ENCODE assay signal across 14 mouse cellular contexts in the genomic region with DNA sequence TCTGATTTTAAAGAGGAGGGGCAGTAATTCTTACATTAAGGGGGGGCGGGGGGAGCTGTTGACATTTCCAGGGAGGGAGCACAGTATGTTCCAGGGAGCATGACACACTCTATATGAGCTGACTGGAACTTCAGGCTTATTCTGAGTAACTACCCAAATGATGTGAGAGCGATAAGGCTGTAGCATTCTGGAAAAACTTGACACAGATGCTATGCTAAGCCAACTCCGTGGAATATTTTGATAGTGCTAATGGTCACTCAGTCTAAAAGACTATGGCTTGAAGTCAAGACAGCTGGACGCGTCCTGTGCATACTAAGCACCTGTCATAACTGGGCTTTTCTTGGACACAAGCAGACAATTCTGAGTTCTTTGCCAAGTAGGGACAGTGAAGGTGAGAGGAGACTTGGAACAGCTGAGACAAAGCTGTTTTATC. TPM values are rescaled to one million over a fixed set of nuclear protein-coding genes. Genes with fewer than 3 reads are reported as not detected.
DNase-seq lines count a peak whose midpoint lies in the region; ATAC-seq and TF ChIP-seq lines count a peak whose summit lies in the region.
"Had no signal": no experiment of that assay in that cellular context is flagged by ENCODE, and none has a peak within 500 bp of the region (broad histone marks: within the 10 kb centered on the region; RNA-seq: fewer than 3 reads in every experiment).

No protein-coding gene starts in this region.

- TF ChIP-seq POLR2A in kidney, adult 2 months (IDR thresholded peaks at IDR 0.05; ENCODE audit: low read depth, low read length), result no peak
- no peak for TF ChIP-seq POLR2A in lung, adult 2 months (IDR thresholded peaks at IDR 0.05; ENCODE audit: borderline replicate concordance, extremely low read depth, low read depth, low read length)

- H3K4me2 ChIP-seq in lung, embryonic 14.5 days, result no peak overlapping the region
- no peak overlapping the region for H3K4me2 ChIP-seq in lung, embryonic 16.5 days (ENCODE audit: low read depth, low read length)
- H3K4me2 ChIP-seq in stomach, embryonic 16.5 days (ENCODE audit: low read depth, low read length), result no peak overlapping the region
- H3K4me2 ChIP-seq: midbrain, embryonic 15.5 days had no signal

- 44% methylated on average over 5 of the region's 5 CpGs for WGBS in kidney, adult 2 months
- 37% methylated on average over 5 of the region's 5 CpGs for WGBS in lung, embryonic 14.5 days
- WGBS in lung, adult 2 months, result 66% methylated on average over 5 of the region's 5 CpGs
- 43% methylated on average over 5 of the region's 5 CpGs for WGBS in lung, embryonic 16.5 days
- 61% methylated on average over 5 of the region's 5 CpGs for WGBS in stomach, embryonic 16.5 days

- no peaks in the 10 kb centered on the region for H3K36me3 ChIP-seq in kidney, adult 2 months (ENCODE audit: control insufficient read depth, insufficient read depth, low read length)
- H3K36me3 ChIP-seq in lung, embryonic 14.5 days (ENCODE audit: insufficient read depth), result no peaks in the 10 kb centered on the region
- H3K36me3 ChIP-seq in lung, embryonic 16.5 days (ENCODE audit: control insufficient read depth, insufficient read depth, low read length), result no peaks in the 10 kb centered on the region
- H3K36me3 ChIP-seq in stomach, embryonic 16.5 days (ENCODE audit: control insufficient read depth, insufficient read depth, low read length), result no peaks in the 10 kb centered on the region
- H3K36me3 ChIP-seq: midbrain, embryonic 15.5 days had no signal

- no peak for TF ChIP-seq CTCF in kidney, adult 2 months (conservative IDR thresholded peaks at IDR 0.05; ENCODE audit: insufficient read depth, insufficient read length, low read depth, low read length)
- no peak for TF ChIP-seq CTCF in lung, embryonic 14.5 days (IDR thresholded peaks at IDR 0.05; ENCODE audit: low read depth)
- TF ChIP-seq CTCF in lung, adult 2 months (IDR thresholded peaks at IDR 0.05; ENCODE audit: insufficient read depth, low read length), result no peak

- no peaks in the 10 kb centered on the region for H3K27me3 ChIP-seq in kidney, adult 2 months (replicated peaks; ENCODE audit: control insufficient read depth, insufficient read depth, low read length)
- H3K27me3 ChIP-seq in lung, embryonic 14.5 days (ENCODE audit: insufficient read depth, low read length), result no peaks in the 10 kb centered on the region
- H3K27me3 ChIP-seq in lung, embryonic 16.5 days (ENCODE audit: control insufficient read depth, insufficient read depth, low read depth, low read length), result no peaks in the 10 kb centered on the region
- H3K27me3 ChIP-seq in stomach, embryonic 16.5 days (ENCODE audit: control insufficient read depth, insufficient read depth, low read length), result no peaks in the 10 kb centered on the region
- H3K27me3 ChIP-seq: midbrain, embryonic 15.5 days had no signal

- no peak overlapping the region for H3K9ac ChIP-seq in lung, embryonic 14.5 days
- H3K9ac ChIP-seq in lung, embryonic 16.5 days (ENCODE audit: low read length), result no peak overlapping the region
- H3K9ac ChIP-seq in stomach, embryonic 16.5 days (ENCODE audit: low read length), result no peak overlapping the region
- H3K9ac ChIP-seq: midbrain, embryonic 15.5 days had no signal

- H3K9me3 ChIP-seq in lung, embryonic 14.5 days (ENCODE audit: low read depth, low read length), result no peaks in the 10 kb centered on the region
- H3K9me3 ChIP-seq in lung, embryonic 16.5 days (ENCODE audit: control insufficient read depth, low read length), result no peaks in the 10 kb centered on the region
- no peaks in the 10 kb centered on the region for H3K9me3 ChIP-seq in stomach, embryonic 16.5 days (replicated peaks; ENCODE audit: control insufficient read depth, low read length)
- H3K9me3 ChIP-seq: midbrain, embryonic 15.5 days had no signal

- peaks cover 25% of the 10 kb centered on the region for H3K4me1 ChIP-seq in kidney, adult 2 months (ENCODE audit: control insufficient read depth, insufficient read depth, low read length)
- H3K4me1 ChIP-seq in lung, embryonic 14.5 days (ENCODE audit: insufficient read depth), result peaks cover 17% of the 10 kb centered on the region; the same call in 1 of the 2 replicates
- no peaks in the 10 kb centered on the region; the same call in 1 of the 2 replicates for H3K4me1 ChIP-seq in lung, adult 2 months (ENCODE audit: control insufficient read depth, insufficient read depth, low read length)
- H3K4me1 ChIP-seq in lung, embryonic 16.5 days (replicated peaks; ENCODE audit: control insufficient read depth, insufficient read depth, low read length), result peaks cover 38% of the 10 kb centered on the region
- peaks cover 32% of the 10 kb centered on the region for H3K4me1 ChIP-seq in stomach, embryonic 16.5 days (ENCODE audit: control insufficient read depth, insufficient read depth, low read length)
- H3K4me1 ChIP-seq: midbrain, embryonic 15.5 days had no signal

- peak; percentile 93 for ATAC-seq in lung, embryonic 14.5 days (ENCODE audit: insufficient read depth)
- ATAC-seq in lung, embryonic 16.5 days (ENCODE audit: low read depth), result peak; percentile 93
- ATAC-seq in stomach, embryonic 16.5 days (ENCODE audit: insufficient read depth, low FRiP score), result no peak
- ATAC-seq: midbrain, embryonic 15.5 days had no signal

- H3K27ac ChIP-seq in kidney, adult 2 months (ENCODE audit: insufficient read depth, low read depth, low read length), result peak overlapping the region; percentile 95
- no peak overlapping the region for H3K27ac ChIP-seq in lung, embryonic 14.5 days (ENCODE audit: low read depth)
- H3K27ac ChIP-seq in lung, embryonic 16.5 days (ENCODE audit: low read length), result no peak overlapping the region; the same call in 1 of the 2 replicates
- peak overlapping the region; percentile 81 for H3K27ac ChIP-seq in stomach, embryonic 16.5 days (ENCODE audit: low read length)
- H3K27ac ChIP-seq: midbrain, embryonic 15.5 days had no signal

- no peak overlapping the region for H3K4me3 ChIP-seq in kidney, adult 2 months (ENCODE audit: insufficient read depth, low read depth, low read length)
- H3K4me3 ChIP-seq in lung, embryonic 14.5 days (ENCODE audit: low read depth, low read length), result no peak overlapping the region
- H3K4me3 ChIP-seq in lung, adult 2 months (replicated peaks; ENCODE audit: extremely low read depth, low read depth, low read length), result no peak overlapping the region
- H3K4me3 ChIP-seq in lung, embryonic 16.5 days (ENCODE audit: low read length), result no peak overlapping the region
- no peak overlapping the region for H3K4me3 ChIP-seq in stomach, embryonic 16.5 days (replicated peaks; ENCODE audit: low read length)
- H3K4me3 ChIP-seq: midbrain, embryonic 15.5 days had no signal

- DNase-seq in kidney, adult 2 months, result peak; percentile 46
- no peak for DNase-seq in kidney, adult 11 months
- peak; percentile 92 for DNase-seq in lung, embryonic 14.5 days
- no peak for DNase-seq in lung, adult 2 months
- DNase-seq in embryo, embryonic 11 days, result no peak
- DNase-seq: adrenal gland, postnatal 25 days; cerebellum, postnatal 14 days; heart, postnatal 36 days; layer of hippocampus, adult 9-11 months; retina, postnatal 1 day; spleen, adult 18-20 months had no signal

RNA-seq across cellular contexts. Expression of a gene that starts 51.5 kb away (rescaled TPM):
- 37.1 and 37.4 TPM in 2 replicates for polyA plus RNA-seq in kidney, adult 2 months (2012; rRNA removed)
- 129 and 135 TPM in 2 replicates for polyA plus RNA-seq in lung, embryonic 14.5 days (2014; fragmentation: Nextera tagmentation; extraction: Ambion mirVana)
- 32.3 and 33.5 TPM in 2 replicates for polyA plus RNA-seq in lung, adult 2 months (2012; rRNA removed)
- 123 and 126 TPM in 2 replicates for polyA plus RNA-seq in lung, embryonic 16.5 days (2015; fragmentation: Nextera tagmentation; extraction: Ambion mirVana)
- polyA plus RNA-seq in stomach, embryonic 16.5 days (2015; fragmentation: Nextera tagmentation; extraction: Ambion mirVana), result 130 and 131 TPM in 2 replicates

Comparison
In these comparisons a context has a peak if more than half of its experiments do, and no peak if none do; other contexts are left out.
1. DNase-seq: peak in kidney, adult 2 months (single experiment) and lung, embryonic 14.5 days (single experiment); none in kidney, adult 11 months (single experiment), lung, adult 2 months (single experiment) and embryo, embryonic 11 days (single experiment).
2. H3K27ac ChIP-seq: peak in kidney, adult 2 months (single experiment) and stomach, embryonic 16.5 days (single experiment); none in lung, embryonic 14.5 days (single experiment) and lung, embryonic 16.5 days (single experiment).